Mouse (Mus musculus): ENCODE measurements around the gene Chn2. TPM values are rescaled to one million over a fixed set of nuclear protein-coding genes. Genes with fewer than 3 reads are reported as not detected.

Gene Chn2
- polyA plus RNA-seq, 1 experiment from 2014 or later, result 9.8 TPM

DNA sequence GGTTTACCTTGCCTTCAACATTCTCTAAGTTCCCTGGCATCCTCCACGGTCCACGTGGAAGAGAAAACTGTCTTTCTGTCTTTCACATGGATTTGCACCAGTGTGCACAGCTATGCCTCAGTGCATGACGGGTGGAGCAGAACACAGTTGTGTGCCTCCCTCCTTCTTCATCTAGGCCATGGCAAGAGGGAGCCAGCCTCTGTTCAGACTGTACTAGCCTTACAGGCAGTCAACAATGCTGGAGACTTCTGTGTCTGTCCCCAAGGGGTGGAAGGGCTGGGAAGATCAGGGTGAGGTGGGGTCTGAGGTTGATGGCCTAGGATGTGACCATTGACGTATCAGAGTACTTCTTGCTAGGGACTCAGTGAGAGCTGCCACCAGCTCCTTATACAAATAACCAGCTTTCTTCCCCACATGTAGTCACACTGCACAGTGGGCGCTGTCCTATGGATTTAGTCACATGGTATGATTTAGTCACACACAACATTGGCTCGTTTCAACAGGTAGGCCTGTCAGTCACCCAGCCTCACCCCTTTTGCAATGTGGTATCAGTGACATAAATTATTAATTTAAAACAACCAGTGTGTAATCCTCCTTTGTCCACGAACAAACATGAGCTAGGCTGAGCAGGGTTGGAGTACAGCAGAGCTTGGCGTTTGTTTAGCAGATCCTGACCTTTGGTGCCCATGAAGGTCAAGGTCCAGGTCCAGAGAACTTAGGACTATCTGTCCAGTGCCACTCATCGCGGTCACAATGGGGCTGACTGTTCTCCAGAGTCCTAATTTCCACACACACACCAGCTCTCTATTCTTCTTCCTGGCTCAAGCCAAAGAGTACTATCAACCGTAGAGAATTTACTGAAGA, 7.8 kb downstream of the Chn2 start:
- Histone ChIP-seq H3K9me3 (ENCODE audit: control insufficient read depth, low read length) (no peaks in the 10 kb centered on the region), H3K4me2 (ENCODE audit: low read depth, severe bottlenecking) (no peak overlapping the region), H3K9ac (ENCODE audit: low read length) (no peak overlapping the region), H3K27me3 (ENCODE audit: control insufficient read depth, insufficient read depth, low read length) (no peaks in the 10 kb centered on the region), H3K4me1 (ENCODE audit: control insufficient read depth, insufficient read depth, low read length) (no peaks in the 10 kb centered on the region), H3K36me3 (ENCODE audit: control insufficient read depth, insufficient read depth, low read length) (no peaks in the 10 kb centered on the region), H3K27ac (replicated peaks; ENCODE audit: low read depth, low read length) (no peak overlapping the region), H3K4me3 (ENCODE audit: low read depth, low read length) (no peak overlapping the region)
- 88% methylated on average over 11 of the region's 11 CpGs for WGBS
- no peak for DNase-seq (ENCODE audit: low spot score)
- no peak for ATAC-seq (ENCODE audit: insufficient number of reproducible peaks, low FRiP score, low TSS enrichment, low read depth)

GRCm38 (mm10) chr6:54048768-54049167, 9.4 kb downstream of the Chn2 start:
- Histone ChIP-seq H3K27ac (replicated peaks; ENCODE audit: low read depth, low read length) (no peak overlapping the region), H3K9me3 (ENCODE audit: control insufficient read depth, low read length) (no peaks in the 10 kb centered on the region), H3K4me1 (ENCODE audit: control insufficient read depth, insufficient read depth, low read length) (no peaks in the 10 kb centered on the region), H3K27me3 (ENCODE audit: control insufficient read depth, insufficient read depth, low read length) (no peaks in the 10 kb centered on the region), H3K9ac (ENCODE audit: low read length) (no peak overlapping the region), H3K4me3 (ENCODE audit: low read depth, low read length) (no peak overlapping the region), H3K4me2 (ENCODE audit: low read depth, severe bottlenecking) (no peak overlapping the region), H3K36me3 (ENCODE audit: control insufficient read depth, insufficient read depth, low read length) (no peaks in the 10 kb centered on the region)
- no peak for DNase-seq (ENCODE audit: low spot score)
- 88% methylated on average over 6 of the region's 6 CpGs for WGBS
- ATAC-seq (ENCODE audit: insufficient number of reproducible peaks, low FRiP score, low TSS enrichment, low read depth), result no peak

- Histone ChIP-seq H3K27me3 (ENCODE audit: control insufficient read depth, insufficient read depth, low read length) (no peaks in the 10 kb centered on the region), H3K36me3 (ENCODE audit: control insufficient read depth, insufficient read depth, low read length) (no peaks in the 10 kb centered on the region), H3K4me2 (ENCODE audit: low read depth, severe bottlenecking) (no peak overlapping the region), H3K4me3 (ENCODE audit: low read depth, low read length) (no peak overlapping the region), H3K9me3 (ENCODE audit: control insufficient read depth, low read length) (no peaks in the 10 kb centered on the region), H3K27ac (replicated peaks; ENCODE audit: low read depth, low read length) (no peak overlapping the region), H3K9ac (ENCODE audit: low read length) (no peak overlapping the region), H3K4me1 (ENCODE audit: control insufficient read depth, insufficient read depth, low read length) (no peaks in the 10 kb centered on the region)
- ATAC-seq (ENCODE audit: insufficient number of reproducible peaks, low FRiP score, low TSS enrichment, low read depth) (no peak), DNase-seq (ENCODE audit: low spot score) (no peak)
- 54% methylated on average over 7 of the region's 7 CpGs for WGBS
Measured at GRCm38 (mm10) chr6:54051173-54051572, 11.8 kb downstream of the Chn2 start.

- Histone ChIP-seq H3K36me3 (ENCODE audit: control insufficient read depth, insufficient read depth, low read length) (no peaks in the 10 kb centered on the region), H3K9ac (ENCODE audit: low read length) (no peak overlapping the region), H3K27ac (replicated peaks; ENCODE audit: low read depth, low read length) (no peak overlapping the region)
Measured at GRCm38 (mm10) chr6:54052124-54052523, 12.8 kb downstream of the Chn2 start.

GRCm38 (mm10) chr6:54052666-54053065, 13.3 kb downstream of the Chn2 start:
- Histone ChIP-seq H3K9me3 (ENCODE audit: control insufficient read depth, low read length) (no peaks in the 10 kb centered on the region), H3K4me1 (ENCODE audit: control insufficient read depth, insufficient read depth, low read length) (no peaks in the 10 kb centered on the region), H3K36me3 (ENCODE audit: control insufficient read depth, insufficient read depth, low read length) (no peaks in the 10 kb centered on the region), H3K4me3 (ENCODE audit: low read depth, low read length) (no peak overlapping the region), H3K27ac (replicated peaks; ENCODE audit: low read depth, low read length) (no peak overlapping the region), H3K27me3 (ENCODE audit: control insufficient read depth, insufficient read depth, low read length) (no peaks in the 10 kb centered on the region), H3K4me2 (ENCODE audit: low read depth, severe bottlenecking) (no peak overlapping the region), H3K9ac (ENCODE audit: low read length) (no peak overlapping the region)
- no peak for DNase-seq (ENCODE audit: low spot score)
- WGBS, result 81% methylated on average over 1 of the region's 1 CpGs
- ATAC-seq (ENCODE audit: insufficient number of reproducible peaks, low FRiP score, low TSS enrichment, low read depth), result no peak

More at GRCm38 (mm10) chr6:54052124-54052523, 12.8 kb downstream of the Chn2 start:
- ATAC-seq (ENCODE audit: insufficient number of reproducible peaks, low FRiP score, low TSS enrichment, low read depth) (no peak), DNase-seq (ENCODE audit: low spot score) (no peak)
- Histone ChIP-seq H3K4me2 (ENCODE audit: low read depth, severe bottlenecking) (no peak overlapping the region), H3K9me3 (ENCODE audit: control insufficient read depth, low read length) (no peaks in the 10 kb centered on the region), H3K4me1 (ENCODE audit: control insufficient read depth, insufficient read depth, low read length) (no peaks in the 10 kb centered on the region), H3K4me3 (ENCODE audit: low read depth, low read length) (no peak overlapping the region), H3K27me3 (ENCODE audit: control insufficient read depth, insufficient read depth, low read length) (no peaks in the 10 kb centered on the region)
- 89% methylated on average over 7 of the region's 7 CpGs for WGBS

DNA sequence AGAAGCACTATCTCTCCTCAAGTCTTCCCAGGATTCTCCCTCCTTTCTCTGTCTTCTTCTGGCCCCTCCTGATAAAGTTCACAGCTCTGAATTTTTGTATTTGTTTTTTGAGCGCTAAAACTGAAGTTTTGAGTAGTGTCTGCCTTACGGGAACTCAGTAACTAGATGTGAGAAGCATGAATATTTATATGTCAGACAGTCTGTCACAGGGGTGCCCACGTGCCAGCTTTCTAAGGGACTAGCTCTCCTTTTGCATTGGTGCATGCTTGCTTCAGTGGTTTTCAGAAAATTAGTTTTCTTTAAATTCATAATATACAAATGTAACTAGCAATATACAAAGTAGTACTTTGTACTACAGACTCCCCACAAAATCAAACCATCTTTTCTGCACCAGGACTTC, 14.0 kb downstream of the Chn2 start:
- H3K27me3 ChIP-seq (ENCODE audit: control insufficient read depth, insufficient read depth, low read length), result no peaks in the 10 kb centered on the region
- H3K36me3 ChIP-seq (ENCODE audit: control insufficient read depth, insufficient read depth, low read length), result no peaks in the 10 kb centered on the region
- no peak overlapping the region for H3K4me2 ChIP-seq (ENCODE audit: low read depth, severe bottlenecking)
- DNase-seq (ENCODE audit: low spot score), result no peak
- H3K27ac ChIP-seq (replicated peaks; ENCODE audit: low read depth, low read length), result no peak overlapping the region
- no peaks in the 10 kb centered on the region for H3K4me1 ChIP-seq (ENCODE audit: control insufficient read depth, insufficient read depth, low read length)
- no peak overlapping the region for H3K9ac ChIP-seq (ENCODE audit: low read length)
- WGBS, result 89% methylated on average over 3 of the region's 3 CpGs
- H3K9me3 ChIP-seq (ENCODE audit: control insufficient read depth, low read length), result no peaks in the 10 kb centered on the region
- no peak overlapping the region for H3K4me3 ChIP-seq (ENCODE audit: low read depth, low read length)
- ATAC-seq (ENCODE audit: insufficient number of reproducible peaks, low FRiP score, low TSS enrichment, low read depth), result no peak

- no peak for DNase-seq (ENCODE audit: low spot score)
- Histone ChIP-seq H3K27ac (replicated peaks; ENCODE audit: low read depth, low read length) (no peak overlapping the region), H3K27me3 (ENCODE audit: control insufficient read depth, insufficient read depth, low read length) (no peaks in the 10 kb centered on the region), H3K4me1 (ENCODE audit: control insufficient read depth, insufficient read depth, low read length) (no peaks in the 10 kb centered on the region), H3K9ac (ENCODE audit: low read length) (no peak overlapping the region), H3K36me3 (ENCODE audit: control insufficient read depth, insufficient read depth, low read length) (no peaks in the 10 kb centered on the region), H3K4me2 (ENCODE audit: low read depth, severe bottlenecking) (no peak overlapping the region), H3K9me3 (ENCODE audit: control insufficient read depth, low read length) (no peaks in the 10 kb centered on the region), H3K4me3 (ENCODE audit: low read depth, low read length) (no peak overlapping the region)
- no peak for ATAC-seq (ENCODE audit: insufficient number of reproducible peaks, low FRiP score, low TSS enrichment, low read depth)
- 58% methylated on average over 5 of the region's 5 CpGs for WGBS
Measured at GRCm38 (mm10) chr6:54055387-54055786, 16.0 kb downstream of the Chn2 start.

DNA sequence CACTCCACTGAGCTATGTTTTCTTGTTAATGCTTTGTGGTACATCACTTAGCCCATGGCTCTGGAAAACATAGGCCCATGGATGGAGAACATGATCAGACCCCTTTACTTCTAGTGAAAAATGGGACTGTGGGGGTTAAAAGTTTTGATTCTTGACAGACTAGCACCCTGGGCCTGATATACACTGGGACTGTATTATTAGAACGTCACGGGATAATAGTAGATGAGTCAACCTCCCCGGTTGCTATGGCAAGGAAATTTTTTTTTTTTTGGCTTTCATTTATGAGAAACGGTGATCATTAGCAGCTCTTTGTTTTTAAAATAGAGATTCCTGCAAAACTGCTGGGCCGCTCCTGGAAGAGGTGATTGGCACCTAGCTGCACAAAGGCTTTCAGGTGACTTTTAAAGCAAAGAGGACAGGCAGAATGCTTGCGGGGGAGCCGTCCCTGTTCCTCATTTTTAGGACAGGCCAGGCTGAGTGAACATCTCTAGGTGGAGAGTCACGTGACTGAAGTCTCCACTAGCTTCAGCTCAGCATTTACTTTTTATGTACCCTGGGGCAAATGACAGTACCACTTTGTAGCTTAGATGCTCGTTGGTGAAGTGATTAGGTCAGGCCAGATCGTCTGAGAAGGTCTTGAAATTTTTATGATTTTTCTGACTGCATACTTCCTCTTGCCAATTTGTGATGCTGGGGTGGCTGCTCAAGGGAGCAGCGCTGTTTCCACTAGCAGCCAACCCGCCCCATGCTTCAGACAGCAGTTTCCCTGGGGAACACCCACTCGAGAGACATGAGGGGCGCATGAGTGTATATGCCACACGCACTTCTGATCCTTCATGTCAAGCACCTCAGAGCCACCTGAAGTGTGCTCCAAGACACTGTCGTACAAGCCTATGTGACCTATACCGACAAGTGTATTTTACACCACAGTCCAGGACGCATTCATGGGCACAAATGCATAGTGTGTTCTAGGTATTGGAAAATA, 17.5 kb downstream of the Chn2 start:
- no peak overlapping the region for H3K4me3 ChIP-seq (ENCODE audit: low read depth, low read length)
- no peak overlapping the region for H3K4me2 ChIP-seq (ENCODE audit: low read depth, severe bottlenecking)
- H3K9ac ChIP-seq (ENCODE audit: low read length), result no peak overlapping the region
- no peaks in the 10 kb centered on the region for H3K9me3 ChIP-seq (ENCODE audit: control insufficient read depth, low read length)
- H3K27me3 ChIP-seq (ENCODE audit: control insufficient read depth, insufficient read depth, low read length), result no peaks in the 10 kb centered on the region
- WGBS, result 75% methylated on average over 18 of the region's 18 CpGs
- H3K27ac ChIP-seq (replicated peaks; ENCODE audit: low read depth, low read length), result no peak overlapping the region
- DNase-seq (ENCODE audit: low spot score) (no peak), ATAC-seq (ENCODE audit: insufficient number of reproducible peaks, low FRiP score, low TSS enrichment, low read depth) (no peak)
- H3K36me3 ChIP-seq (ENCODE audit: control insufficient read depth, insufficient read depth, low read length), result no peaks in the 10 kb centered on the region
- no peaks in the 10 kb centered on the region for H3K4me1 ChIP-seq (ENCODE audit: control insufficient read depth, insufficient read depth, low read length)

All from limb, embryonic 11.5 days (tissue).